Mouse (Mus musculus) kidney, adult 2 months (tissue): ENCODE data around the gene Rin2.

Experiments used
- CTCF ChIP-seq: fragments of 200-500 bp; conservative IDR thresholded peaks from 2 replicates; pipeline ENCODE4 v1.5.1; 2011; ENCODE audit warnings: low read depth, mild to moderate bottlenecking, control low read depth, low read length, moderate library complexity, mixed read lengths; ENCODE audit not compliant: insufficient read depth, insufficient read length
- POLR2A ChIP-seq: fragments of 200-500 bp; IDR thresholded peaks from one replicate; pipeline ENCODE4 v1.6.1; 2011; ENCODE audit warnings: low read depth, low read length, control low read depth

- TF ChIP-seq POLR2A (no peak), CTCF (no peak)
Observed at GRCm38 (mm10) chr2:145769964-145770363, 94.9 kb downstream of the Rin2 start.
